11 mouse cellular contexts compared by ENCODE assay signal in the genomic region with DNA sequence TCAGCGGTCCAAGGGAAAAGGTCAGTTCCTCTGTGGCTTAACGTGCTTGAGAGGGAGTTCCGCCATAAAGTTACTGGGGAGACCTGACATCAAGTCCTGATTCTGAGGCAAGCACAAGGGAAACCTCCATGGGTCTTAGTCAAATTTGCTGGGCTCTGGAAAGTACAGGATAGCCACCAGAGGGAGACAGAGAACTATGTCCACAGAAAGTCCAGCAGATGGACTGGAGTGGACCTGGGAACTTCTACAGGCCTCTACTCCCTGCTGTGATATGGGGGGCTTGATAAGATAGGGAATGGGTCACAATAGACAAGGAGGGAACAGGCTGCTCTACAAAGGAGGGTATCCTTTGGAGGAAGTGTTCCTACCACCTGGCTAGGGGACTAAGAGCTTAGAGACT. TPM values are rescaled to one million over a fixed set of nuclear protein-coding genes. Genes with fewer than 3 reads are reported as not detected.
A peak's percentile ranks its signal among the peaks of the same experiment; 100 is the strongest.
DNase-seq lines count a peak whose midpoint lies in the region; ATAC-seq and TF ChIP-seq lines count a peak whose summit lies in the region.
"Had no signal": no experiment of that assay in that cellular context is flagged by ENCODE, and none has a peak within 500 bp of the region (broad histone marks: within the 10 kb centered on the region; RNA-seq: fewer than 3 reads in every experiment).

No protein-coding gene starts in this region.

- peak; percentile 71 for TF ChIP-seq CTCF in Patski (IDR thresholded peaks at IDR 0.05)

- no peak overlapping the region for H3K27ac ChIP-seq in hindbrain, embryonic 11.5 days (ENCODE audit: low read depth, low read length)
- H3K27ac ChIP-seq in hindbrain, embryonic 12.5 days: no peak overlapping the region
- no peak overlapping the region for H3K27ac ChIP-seq in forebrain, embryonic 10.5 days

- H3K4me3 ChIP-seq in hindbrain, embryonic 11.5 days (ENCODE audit: low read depth, low read length): no peak overlapping the region
- no peak overlapping the region for H3K4me3 ChIP-seq in hindbrain, embryonic 12.5 days
- H3K4me3 ChIP-seq in forebrain, embryonic 10.5 days: no peak overlapping the region

- POLR2A ChIA-PET in Patski (lab: Charles Lee): no interaction called here

- H3K4me2 ChIP-seq in hindbrain, embryonic 11.5 days (replicated peaks; ENCODE audit: low read depth, low read length): no peak overlapping the region
- no peak overlapping the region for H3K4me2 ChIP-seq in hindbrain, embryonic 12.5 days (replicated peaks)

- no peaks in the 10 kb centered on the region for H3K36me3 ChIP-seq in hindbrain, embryonic 11.5 days (ENCODE audit: control insufficient read depth, insufficient read depth, low read length)
- no peaks in the 10 kb centered on the region for H3K36me3 ChIP-seq in hindbrain, embryonic 12.5 days
- H3K36me3 ChIP-seq in forebrain, embryonic 10.5 days (replicated peaks): no peaks in the 10 kb centered on the region

- no peak overlapping the region for H3K9ac ChIP-seq in hindbrain, embryonic 11.5 days (ENCODE audit: low read depth, low read length)
- no peak overlapping the region for H3K9ac ChIP-seq in hindbrain, embryonic 12.5 days

- no peak for ATAC-seq in CD4-positive, CD25-positive, alpha-beta regulatory T cell, adult 4 months
- ATAC-seq in hindbrain, embryonic 11.5 days (ENCODE audit: low FRiP score): no peak
- ATAC-seq in hindbrain, embryonic 12.5 days (ENCODE audit: low FRiP score): no peak
- ATAC-seq in Patski: no peak
- ATAC-seq: activated CD4-positive, CD25-positive, alpha-beta regulatory T cell, adult 4 months had no signal

- no peaks in the 10 kb centered on the region for H3K4me1 ChIP-seq in hindbrain, embryonic 11.5 days (replicated peaks; ENCODE audit: control insufficient read depth, insufficient read depth, low read length)
- no peaks in the 10 kb centered on the region for H3K4me1 ChIP-seq in hindbrain, embryonic 12.5 days
- no peaks in the 10 kb centered on the region for H3K4me1 ChIP-seq in forebrain, embryonic 10.5 days

- no peaks in the 10 kb centered on the region for H3K9me3 ChIP-seq in hindbrain, embryonic 11.5 days (ENCODE audit: control insufficient read depth, low read length)
- no peaks in the 10 kb centered on the region for H3K9me3 ChIP-seq in hindbrain, embryonic 12.5 days (replicated peaks)
- no peaks in the 10 kb centered on the region for H3K9me3 ChIP-seq in forebrain, embryonic 10.5 days

- in situ Hi-C loops in Patski (cut with MboI; ENCODE audit: low pct_unique_long_range_greater_than_20kb): loop anchor here (10.0 kb wide), 1 partner anchor 111 kb away; no protein-coding TSS in a partner anchor

- H3K27me3 ChIP-seq in hindbrain, embryonic 11.5 days (ENCODE audit: control insufficient read depth, insufficient read depth, low read length): no peaks in the 10 kb centered on the region
- H3K27me3 ChIP-seq in hindbrain, embryonic 12.5 days: no peaks in the 10 kb centered on the region
- peaks cover 26% of the 10 kb centered on the region for H3K27me3 ChIP-seq in Patski
- H3K27me3 ChIP-seq in forebrain, embryonic 10.5 days (ENCODE audit: poor library complexity, severe bottlenecking): peaks cover 27% of the 10 kb centered on the region

- WGBS in hindbrain, embryonic 11.5 days: 56% methylated on average over 3 of the region's 3 CpGs
- 48% methylated on average over 3 of the region's 3 CpGs for WGBS in hindbrain, embryonic 12.5 days
- WGBS in forebrain, embryonic 10.5 days: 49% methylated on average over 3 of the region's 3 CpGs

- DNase-seq in CD4-positive, CD25-positive, alpha-beta regulatory T cell, adult 2 months (ENCODE audit: low read depth, low spot score): peak; percentile 1
- peak; percentile 11 for DNase-seq in hindbrain, embryonic 11.5 days (ENCODE audit: low spot score)
- no peak for DNase-seq in Patski (ENCODE audit: low read depth, low spot score)
- DNase-seq in kidney, postnatal 14 days: peak; percentile 17
- no peak for DNase-seq in yolk sac, embryonic 10.5 days (ENCODE audit: low spot score)
- no peak for DNase-seq in forebrain, embryonic 10.5 days (ENCODE audit: extremely low spot score, low spot score)
- DNase-seq: right cerebral cortex, adult 18-20 months had no signal

- CTCF ChIA-PET in Patski (lab: Charles Lee): interaction anchor here (0.7 to 1.6 kb wide), 5 partner anchors 11 to 113 kb away, joined by 3 to 7 read pairs (median 4); no protein-coding TSS in a partner anchor

RNA-seq across cellular contexts. Expression of a gene that starts 40.5 kb away (rescaled TPM):
- not detected for polyA plus RNA-seq in CD4-positive, CD25-positive, alpha-beta regulatory T cell, adult 4 months (2017; shearing (Covaris generic))
- polyA plus RNA-seq in hindbrain, embryonic 11.5 days (2014; fragmentation: Nextera tagmentation; extraction: Ambion mirVana): 0.66 and 0.84 TPM in 2 replicates
- 1.6 and 1.7 TPM in 2 replicates for polyA plus RNA-seq in hindbrain, embryonic 12.5 days (2016; fragmentation: Nextera tagmentation; extraction: Ambion mirVana)
- 0.03 TPM for polyA plus RNA-seq in Patski (2021)
- 0.06 and 0.10 TPM in 2 replicates for polyA plus RNA-seq in forebrain, embryonic 10.5 days (2016; fragmentation: Nextera tagmentation; extraction: Ambion mirVana)
- polyA plus RNA-seq: activated CD4-positive, CD25-positive, alpha-beta regulatory T cell, adult 4 months; thymus, postnatal 0 days had no signal

RNA-seq across cellular contexts. Expression of a gene that starts 59.9 kb away (rescaled TPM):
- polyA plus RNA-seq in CD4-positive, CD25-positive, alpha-beta regulatory T cell, adult 4 months (2017; shearing (Covaris generic)): not detected
- polyA plus RNA-seq in hindbrain, embryonic 11.5 days (2014; fragmentation: Nextera tagmentation; extraction: Ambion mirVana): 38.8 and 53.1 TPM in 2 replicates
- polyA plus RNA-seq in hindbrain, embryonic 12.5 days (2016; fragmentation: Nextera tagmentation; extraction: Ambion mirVana): 43.9 and 49.2 TPM in 2 replicates
- polyA plus RNA-seq in Patski (2021): 2.2 TPM
- polyA plus RNA-seq in forebrain, embryonic 10.5 days (2016; fragmentation: Nextera tagmentation; extraction: Ambion mirVana): 10.3 and 12.3 TPM in 2 replicates
- polyA plus RNA-seq: activated CD4-positive, CD25-positive, alpha-beta regulatory T cell, adult 4 months had no signal

Comparison
In these comparisons a context has a peak if more than half of its experiments do, and no peak if none do; other contexts are left out.
1. DNase-seq: peak in CD4-positive, CD25-positive, alpha-beta regulatory T cell, adult 2 months (single experiment), hindbrain, embryonic 11.5 days (single experiment) and kidney, postnatal 14 days (single experiment); none in Patski (single experiment), yolk sac, embryonic 10.5 days (single experiment) and forebrain, embryonic 10.5 days (single experiment).